Mouse (Mus musculus) stomach, embryonic 15.5 days (tissue): ENCODE results near the gene Cpvl. TPM values are rescaled to one million over a fixed set of nuclear protein-coding genes. Genes with fewer than 3 reads are reported as not detected.

Source experiments
- ATAC-seq: fragments of 200-750 bp; cut with Nextera tagmentation; 2 replicates; pipeline ENCODE4 v1.8.0; 2017; ENCODE audit warnings: low read depth, moderate number of reproducible peaks, moderate TSS enrichment; ENCODE audit not compliant: insufficient read depth, low FRiP score
- H3K27ac ChIP-seq: fragments of 300-500 bp; sonication (generic); 2 replicates; pipeline ENCODE4 v1.5.1; 2015; ENCODE audit warnings: mild to moderate bottlenecking, inconsistent platforms
- H3K27me3 ChIP-seq: fragments of 300-500 bp; sonication (generic); replicated peaks from 2 replicates; pipeline ENCODE4 v1.6.1; 2015; ENCODE audit warnings: inconsistent platforms
- H3K36me3 ChIP-seq: fragments of 300-500 bp; sonication (generic); 2 replicates; pipeline ENCODE4 v1.6.1; 2015; ENCODE audit warnings: inconsistent platforms
- H3K4me1 ChIP-seq: fragments of 300-500 bp; sonication (generic); 2 replicates; pipeline ENCODE4 v1.6.1; 2015; ENCODE audit warnings: inconsistent platforms
- H3K4me2 ChIP-seq: fragments of 300-500 bp; sonication (generic); 2 replicates; pipeline ENCODE4 v1.6.1; 2015; ENCODE audit warnings: mild to moderate bottlenecking, inconsistent platforms
- H3K4me3 ChIP-seq: fragments of 300-500 bp; sonication (generic); replicated peaks from 2 replicates; pipeline ENCODE4 v1.5.1; 2015; ENCODE audit warnings: inconsistent platforms
- H3K9ac ChIP-seq: fragments of 300-500 bp; sonication (generic); 2 replicates; pipeline ENCODE4 v1.6.1; 2015; ENCODE audit warnings: inconsistent platforms
- H3K9me3 ChIP-seq: fragments of 300-500 bp; sonication (generic); 2 replicates; pipeline ENCODE4 v1.6.1; 2016; ENCODE audit warnings: inconsistent platforms
- WGBS: fragments of 180-500 bp; shearing (Covaris S2); methylation state at CpG from one replicate; pipeline ENCODE4 v1.1.7; 2015; 5-methylcytosine and 5-hydroxymethylcytosine counted together
- polyA plus RNA-seq: library from polyadenylated mRNA; unstranded; fragments of >200 nt; fragmentation: Nextera tagmentation; extraction: Ambion mirVana; gene quantifications from 2 replicates; pipeline ENCODE4 v1.2.1, GENCODE M21; 2015

Cpvl gene
- polyA plus RNA-seq, 1 experiment from 2014 or later, result 0.19 TPM

DNA sequence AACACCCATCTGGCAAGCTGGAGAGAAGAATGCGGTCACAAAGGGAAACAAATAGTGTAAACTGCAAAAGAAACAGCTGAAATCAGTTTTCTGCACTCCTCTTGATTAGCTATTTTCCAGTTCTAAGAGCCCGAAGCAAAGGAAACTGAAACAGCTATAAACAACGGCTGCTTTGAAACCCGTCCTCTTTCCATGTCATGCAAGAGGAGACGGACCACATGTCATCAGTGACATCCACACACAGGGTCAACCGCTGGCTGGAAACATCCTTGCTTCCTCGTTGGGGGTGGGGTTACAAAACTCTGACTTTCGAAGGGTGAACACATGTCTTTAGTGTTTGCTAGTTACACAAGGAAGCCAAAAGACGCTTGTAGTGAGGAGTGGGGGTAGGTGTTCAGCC is 27.6 kb downstream of the Cpvl start:
- peak overlapping the region; percentile 3; the same call in 1 of the 2 replicates for H3K4me2 ChIP-seq
- H3K27me3 ChIP-seq, result no peaks in the 10 kb centered on the region
- no peak overlapping the region for H3K4me3 ChIP-seq
- H3K36me3 ChIP-seq, result no peaks in the 10 kb centered on the region
- H3K9me3 ChIP-seq, result no peaks in the 10 kb centered on the region
- H3K27ac ChIP-seq, result peak overlapping the region; percentile 60
- 30% methylated on average over 9 of the region's 9 CpGs for WGBS
- no peak for ATAC-seq
- peaks cover 20% of the 10 kb centered on the region for H3K4me1 ChIP-seq
- H3K9ac ChIP-seq, result no peak overlapping the region

DNA sequence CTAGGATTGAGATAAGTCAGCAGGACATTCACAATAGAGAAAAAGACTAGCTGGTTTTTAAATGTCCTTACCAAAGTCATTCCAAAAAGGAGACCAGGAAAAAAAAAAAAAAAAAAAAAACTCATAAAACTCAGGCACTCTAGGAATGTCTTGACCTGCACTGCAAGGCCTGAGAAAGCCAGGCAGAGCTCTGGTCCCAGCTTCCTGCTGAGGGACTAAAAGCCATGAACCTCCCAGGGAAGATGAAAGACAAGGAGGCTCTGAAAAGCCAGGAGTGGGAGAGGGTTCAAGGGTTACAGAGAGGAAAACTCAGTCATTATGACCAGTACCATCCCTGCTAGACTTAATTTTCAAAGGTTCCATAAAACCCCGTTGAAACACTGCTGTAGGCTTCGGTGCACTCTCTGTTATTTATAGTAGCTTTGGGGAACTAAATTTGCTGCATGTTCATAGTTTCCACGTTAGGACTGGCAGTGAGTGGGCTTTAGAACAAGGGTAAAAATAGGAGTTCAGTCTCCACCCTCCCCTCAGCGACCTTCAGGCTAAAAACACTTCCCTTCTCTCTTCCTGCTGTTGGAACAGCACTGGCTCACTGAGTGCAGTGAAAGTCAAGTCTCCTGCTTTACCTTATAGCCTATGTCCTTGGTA is 30.0 kb downstream of the Cpvl start:
- no peaks in the 10 kb centered on the region for H3K9me3 ChIP-seq
- H3K9ac ChIP-seq, result no peak overlapping the region
- 39% methylated on average over 4 of the region's 4 CpGs for WGBS
- H3K4me3 ChIP-seq, result no peak overlapping the region
- ATAC-seq, result no peak
- H3K27ac ChIP-seq, result no peak overlapping the region
- H3K36me3 ChIP-seq, result no peaks in the 10 kb centered on the region
- no peak overlapping the region for H3K4me2 ChIP-seq
- no peaks in the 10 kb centered on the region for H3K27me3 ChIP-seq
- peaks cover 17% of the 10 kb centered on the region for H3K4me1 ChIP-seq

- Histone ChIP-seq H3K36me3 (no peaks in the 10 kb centered on the region), H3K9ac (no peak overlapping the region), H3K4me1 (peaks cover 2% of the 10 kb centered on the region; the same call in 1 of the 2 replicates), H3K4me2 (no peak overlapping the region), H3K27ac (no peak overlapping the region), H3K27me3 (no peaks in the 10 kb centered on the region), H3K9me3 (no peaks in the 10 kb centered on the region), H3K4me3 (no peak overlapping the region)
- 59% methylated on average over 5 of the region's 5 CpGs for WGBS
- ATAC-seq, result no peak
Measured at GRCm38 (mm10) chr6:53944887-53945286, 33.6 kb downstream of the Cpvl start.

DNA sequence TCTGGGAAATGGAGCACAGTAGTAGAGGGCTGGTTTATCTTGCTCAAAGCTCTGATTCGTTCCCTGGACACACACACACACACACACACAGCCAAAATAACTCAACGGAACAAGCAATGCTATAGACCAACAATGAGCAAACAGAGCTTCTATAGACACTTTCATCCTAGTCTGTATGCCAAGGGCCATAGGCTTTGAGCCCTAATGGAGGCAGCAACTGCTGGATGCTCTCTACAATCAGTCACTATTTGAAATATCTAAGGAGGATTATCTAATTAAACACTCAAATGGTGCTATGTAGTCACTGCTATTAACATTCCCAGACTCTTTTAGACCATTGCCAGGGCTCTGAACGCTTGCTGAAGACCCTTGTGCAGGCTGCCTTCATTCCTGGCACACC is 34.1 kb downstream of the Cpvl start:
- no peaks in the 10 kb centered on the region for H3K27me3 ChIP-seq
- no peaks in the 10 kb centered on the region for H3K4me1 ChIP-seq
- H3K9ac ChIP-seq, result no peak overlapping the region
- H3K9me3 ChIP-seq, result no peaks in the 10 kb centered on the region
- WGBS, result 55% methylated on average over 3 of the region's 3 CpGs
- no peak for ATAC-seq
- no peak overlapping the region for H3K4me3 ChIP-seq
- no peaks in the 10 kb centered on the region for H3K36me3 ChIP-seq
- H3K27ac ChIP-seq, result no peak overlapping the region
- no peak overlapping the region for H3K4me2 ChIP-seq

DNA sequence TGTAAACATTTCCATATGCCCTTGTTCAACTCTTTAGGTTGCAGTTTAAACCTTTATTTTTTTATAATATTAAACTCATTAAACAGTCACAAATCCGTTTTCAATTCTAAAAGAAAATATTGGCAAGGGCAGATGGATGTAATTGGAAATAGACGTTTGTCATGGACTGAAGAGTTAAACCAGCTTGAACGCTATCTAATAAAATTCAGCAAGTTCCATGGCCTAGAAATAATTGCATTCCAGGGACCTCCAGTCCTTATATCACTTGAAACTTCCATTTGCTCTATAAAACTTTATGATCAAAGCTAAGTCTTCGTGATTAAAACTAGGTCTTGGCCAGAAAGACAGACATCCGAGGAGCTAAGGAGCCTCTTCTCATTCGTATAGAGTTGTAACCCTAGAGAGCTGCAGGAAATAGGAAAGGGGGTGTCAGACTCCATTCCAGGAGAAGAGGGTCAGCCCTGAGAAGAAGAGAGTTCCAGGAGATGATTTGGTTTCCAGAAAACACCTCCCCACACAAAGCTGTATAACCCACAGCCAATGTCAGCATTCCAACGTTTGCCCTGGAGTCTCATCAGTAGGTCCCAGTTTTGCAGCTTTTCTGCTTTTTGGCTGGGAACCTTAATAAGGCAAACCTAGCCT is 36.2 kb downstream of the Cpvl start:
- Histone ChIP-seq H3K4me2 (no peak overlapping the region), H3K36me3 (no peaks in the 10 kb centered on the region), H3K27ac (no peak overlapping the region), H3K4me1 (no peaks in the 10 kb centered on the region), H3K9me3 (no peaks in the 10 kb centered on the region), H3K4me3 (no peak overlapping the region), H3K9ac (no peak overlapping the region), H3K27me3 (no peaks in the 10 kb centered on the region)
- WGBS, result 67% methylated on average over 7 of the region's 7 CpGs
- ATAC-seq, result no peak

DNA sequence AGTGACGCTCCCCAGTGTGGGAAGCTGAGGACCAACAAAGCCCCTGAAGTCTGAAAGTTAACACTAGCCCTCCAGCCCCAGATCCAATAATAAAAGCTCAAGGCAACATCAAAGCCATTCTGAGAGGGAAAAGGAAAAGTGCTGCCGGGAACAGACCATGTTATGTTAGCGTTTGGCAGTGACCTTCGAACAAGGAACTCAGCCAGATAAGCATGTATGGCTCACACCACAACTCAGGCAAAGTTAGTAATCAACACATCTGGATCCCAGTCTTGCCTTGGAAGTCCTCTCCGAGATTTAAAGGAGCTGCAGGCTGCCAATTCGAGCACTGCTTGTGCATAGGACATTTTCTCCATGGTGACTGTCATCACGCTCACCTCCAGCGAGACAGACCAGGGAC is 38.7 kb downstream of the Cpvl start:
- Histone ChIP-seq H3K27ac (peak overlapping the region; percentile 32; the same call in 1 of the 2 replicates), H3K36me3 (no peaks in the 10 kb centered on the region), H3K4me3 (no peak overlapping the region), H3K9ac (no peak overlapping the region), H3K4me2 (no peak overlapping the region), H3K27me3 (no peaks in the 10 kb centered on the region), H3K9me3 (no peaks in the 10 kb centered on the region), H3K4me1 (no peaks in the 10 kb centered on the region)
- 47% methylated on average over 8 of the region's 8 CpGs for WGBS
- no peak for ATAC-seq

- H3K9ac ChIP-seq, result no peak overlapping the region
- H3K27ac ChIP-seq, result no peak overlapping the region
- 44% methylated on average over 3 of the region's 3 CpGs for WGBS
- H3K4me3 ChIP-seq, result no peak overlapping the region
- H3K27me3 ChIP-seq, result no peaks in the 10 kb centered on the region
- no peak for ATAC-seq
- no peaks in the 10 kb centered on the region for H3K4me1 ChIP-seq
- no peak overlapping the region for H3K4me2 ChIP-seq
- no peaks in the 10 kb centered on the region for H3K36me3 ChIP-seq
- H3K9me3 ChIP-seq, result no peaks in the 10 kb centered on the region
Measured at GRCm38 (mm10) chr6:53938942-53939341, 39.5 kb downstream of the Cpvl start.

GRCm38 (mm10) chr6:53937143-53938134 is 41.0 kb downstream of the Cpvl start:
- no peaks in the 10 kb centered on the region for H3K9me3 ChIP-seq
- peak; percentile 70; the same call in 1 of the 2 replicates for ATAC-seq
- no peak overlapping the region for H3K4me2 ChIP-seq
- H3K36me3 ChIP-seq, result no peaks in the 10 kb centered on the region
- 64% methylated on average over 15 of the region's 15 CpGs for WGBS
- H3K4me1 ChIP-seq, result no peaks in the 10 kb centered on the region
- peak overlapping the region; percentile 26; the same call in 1 of the 2 replicates for H3K27ac ChIP-seq
- no peaks in the 10 kb centered on the region for H3K27me3 ChIP-seq
- H3K4me3 ChIP-seq, result no peak overlapping the region
- no peak overlapping the region for H3K9ac ChIP-seq

- no peak overlapping the region for H3K9ac ChIP-seq
- H3K4me2 ChIP-seq, result no peak overlapping the region
- no peaks in the 10 kb centered on the region for H3K36me3 ChIP-seq
- ATAC-seq, result no peak
- no peak overlapping the region for H3K27ac ChIP-seq
- no peaks in the 10 kb centered on the region for H3K4me1 ChIP-seq
- H3K9me3 ChIP-seq, result no peaks in the 10 kb centered on the region
- WGBS, result 81% methylated on average over 8 of the region's 8 CpGs
- H3K4me3 ChIP-seq, result no peak overlapping the region
- no peaks in the 10 kb centered on the region for H3K27me3 ChIP-seq
Measured at GRCm38 (mm10) chr6:53931605-53932004, 46.9 kb downstream of the Cpvl start.

GRCm38 (mm10) chr6:53929858-53930257 is 48.6 kb downstream of the Cpvl start:
- Histone ChIP-seq H3K4me1 (no peaks in the 10 kb centered on the region), H3K4me3 (no peak overlapping the region), H3K27me3 (no peaks in the 10 kb centered on the region), H3K36me3 (no peaks in the 10 kb centered on the region), H3K4me2 (no peak overlapping the region), H3K9ac (no peak overlapping the region), H3K27ac (no peak overlapping the region), H3K9me3 (no peaks in the 10 kb centered on the region)
- no peak for ATAC-seq
- 57% methylated on average over 4 of the region's 4 CpGs for WGBS

DNA sequence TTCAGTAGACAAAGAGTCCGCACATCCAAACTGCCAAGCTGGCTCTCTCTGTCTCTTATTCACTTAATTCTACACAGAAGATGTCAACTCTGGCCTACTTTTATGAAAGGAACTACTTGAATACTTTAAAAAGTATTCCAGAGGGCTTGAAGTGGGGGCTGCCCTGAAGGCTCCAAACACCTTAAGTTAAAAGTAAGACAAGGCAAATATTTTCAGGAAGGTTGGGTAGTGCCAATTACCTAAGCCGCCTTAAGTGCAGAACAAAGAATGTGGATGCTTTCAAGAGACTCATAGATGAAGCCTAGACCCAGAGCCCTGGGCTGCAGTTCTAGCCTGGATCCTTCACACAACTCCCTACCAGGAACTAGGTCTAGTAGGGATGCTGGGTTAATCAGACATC is 52.3 kb downstream of the Cpvl start:
- H3K36me3 ChIP-seq, result no peaks in the 10 kb centered on the region
- no peak overlapping the region for H3K27ac ChIP-seq
- ATAC-seq, result no peak
- no peaks in the 10 kb centered on the region for H3K27me3 ChIP-seq
- no peak overlapping the region for H3K4me3 ChIP-seq
- 91% methylated on average over 2 of the region's 2 CpGs for WGBS
- no peaks in the 10 kb centered on the region for H3K4me1 ChIP-seq
- no peak overlapping the region for H3K4me2 ChIP-seq
- no peaks in the 10 kb centered on the region for H3K9me3 ChIP-seq
- no peak overlapping the region for H3K9ac ChIP-seq

- H3K9me3 ChIP-seq, result no peaks in the 10 kb centered on the region
- WGBS, result 67% methylated on average over 8 of the region's 8 CpGs
Measured at GRCm38 (mm10) chr6:53925192-53925591, 53.3 kb downstream of the Cpvl start.

More at GRCm38 (mm10) chr6:53925192-53925591, 53.3 kb downstream of the Cpvl start:
- no peaks in the 10 kb centered on the region for H3K4me1 ChIP-seq
- H3K4me3 ChIP-seq, result no peak overlapping the region
- H3K4me2 ChIP-seq, result no peak overlapping the region
- no peaks in the 10 kb centered on the region for H3K27me3 ChIP-seq
- no peak for ATAC-seq
- no peak overlapping the region for H3K27ac ChIP-seq
- no peak overlapping the region for H3K9ac ChIP-seq
- no peaks in the 10 kb centered on the region for H3K36me3 ChIP-seq
